Mouse (Mus musculus) gastrocnemius, postnatal 14 days (tissue): ENCODE results near the gene Rapgef4. TPM values are rescaled to one million over a fixed set of nuclear protein-coding genes. Genes with fewer than 3 reads are reported as not detected.

Experiments used
- DNase-seq: peaks from one replicate; pipeline ENCODE4 v3.0.0; 2021; ENCODE audit warnings: mixed read lengths
- intact Hi-C: fragments of 180-260 bp; cut with DNase I; formaldehyde crosslinking; loops from one replicate; pipeline ENCODE4 v1.15.1; 2025; ENCODE audit warnings: low total_unique reads
- total RNA-seq, 2 experiments: library from RNA; stranded (reverse); gene quantifications; 2 replicates each; pipeline ENCODE4 v1.2.3; 2021

Gene Rapgef4
- total RNA-seq, 2 experiments from 2014 or later, result 2.3 to 3.2 TPM

DNA sequence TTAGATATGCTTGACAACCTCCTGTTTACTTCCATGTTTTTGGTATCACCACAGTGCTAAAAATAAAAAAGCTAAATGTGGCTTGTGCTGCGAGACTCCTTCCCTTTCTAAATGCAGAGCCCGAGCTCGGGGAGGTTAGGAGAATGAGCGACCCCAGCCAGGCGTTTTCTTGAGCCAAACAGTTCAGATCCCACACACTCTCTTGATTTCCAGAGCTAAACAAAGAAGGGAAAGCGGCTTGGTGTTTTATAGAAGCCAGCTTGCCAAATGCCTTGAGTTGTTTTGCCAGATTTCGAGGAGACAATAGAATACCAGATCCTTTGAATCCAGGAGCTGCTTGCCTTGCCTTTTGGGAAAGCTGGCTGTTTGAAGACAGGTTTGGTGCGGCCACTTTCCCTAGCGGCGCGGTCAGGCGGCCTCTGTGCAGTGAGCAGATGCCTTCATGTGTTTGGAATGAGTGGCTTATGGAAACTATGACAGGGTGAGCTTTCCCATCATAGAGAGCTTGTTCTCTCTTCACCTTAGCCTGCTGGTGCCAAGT lies 254.4 kb downstream of the Rapgef4 start:
- no peak for DNase-seq
- intact Hi-C loops, result loop anchor here (10.0 kb wide), 1 partner anchor 49 kb away; the partner anchor contains the start of gene Map3k20

- intact Hi-C loops, result loop anchor here (10.0 kb wide), 1 partner anchor 46 kb away; the partner anchor contains the start of gene Map3k20
- DNase-seq, result no peak
Observed at GRCm38 (mm10) chr2:72238421-72238820, 257.4 kb downstream of the Rapgef4 start.

- intact Hi-C loops, result loop anchor here (10.0 kb wide), 1 partner anchor 46 kb away; the partner anchor contains the start of gene Map3k20
Observed at GRCm38 (mm10) chr2:72238925-72239324, 257.9 kb downstream of the Rapgef4 start.

GRCm38 (mm10) chr2:72239456-72239855 lies 258.4 kb downstream of the Rapgef4 start:
- no peak for DNase-seq
- intact Hi-C loops, result loop anchor here (10.0 kb wide), 1 partner anchor 45 kb away; the partner anchor contains the start of gene Map3k20

More at GRCm38 (mm10) chr2:72238925-72239324, 257.9 kb downstream of the Rapgef4 start:
- no peak for DNase-seq

GRCm38 (mm10) chr2:72239993-72240392 lies 259.0 kb downstream of the Rapgef4 start:
- intact Hi-C loops, result loop anchor here (10.0 kb wide), 1 partner anchor 45 kb away; the partner anchor contains the start of gene Map3k20

DNA sequence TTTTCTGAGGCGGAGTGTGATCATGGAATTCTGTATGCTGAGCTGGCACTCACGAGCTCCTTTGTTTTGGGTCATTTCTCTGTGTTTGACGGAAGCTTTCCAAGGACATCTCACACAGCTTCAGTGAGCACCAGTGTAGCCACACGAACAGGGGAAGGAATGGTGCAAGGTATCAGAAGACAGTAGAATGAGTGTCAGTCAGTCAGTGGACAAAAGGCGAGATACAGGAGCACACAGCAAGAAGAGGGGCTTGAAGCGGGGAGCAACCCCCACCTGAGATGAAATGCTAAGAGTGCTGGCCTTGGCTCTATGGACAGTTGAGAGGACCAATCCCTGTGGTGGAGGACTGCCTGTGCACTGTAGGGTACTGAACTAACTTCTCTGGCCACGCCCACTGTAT lies 259.7 kb downstream of the Rapgef4 start:
- intact Hi-C loops, result no loop called here
- no peak for DNase-seq

More at GRCm38 (mm10) chr2:72239993-72240392, 259.0 kb downstream of the Rapgef4 start:
- DNase-seq, result no peak

DNA sequence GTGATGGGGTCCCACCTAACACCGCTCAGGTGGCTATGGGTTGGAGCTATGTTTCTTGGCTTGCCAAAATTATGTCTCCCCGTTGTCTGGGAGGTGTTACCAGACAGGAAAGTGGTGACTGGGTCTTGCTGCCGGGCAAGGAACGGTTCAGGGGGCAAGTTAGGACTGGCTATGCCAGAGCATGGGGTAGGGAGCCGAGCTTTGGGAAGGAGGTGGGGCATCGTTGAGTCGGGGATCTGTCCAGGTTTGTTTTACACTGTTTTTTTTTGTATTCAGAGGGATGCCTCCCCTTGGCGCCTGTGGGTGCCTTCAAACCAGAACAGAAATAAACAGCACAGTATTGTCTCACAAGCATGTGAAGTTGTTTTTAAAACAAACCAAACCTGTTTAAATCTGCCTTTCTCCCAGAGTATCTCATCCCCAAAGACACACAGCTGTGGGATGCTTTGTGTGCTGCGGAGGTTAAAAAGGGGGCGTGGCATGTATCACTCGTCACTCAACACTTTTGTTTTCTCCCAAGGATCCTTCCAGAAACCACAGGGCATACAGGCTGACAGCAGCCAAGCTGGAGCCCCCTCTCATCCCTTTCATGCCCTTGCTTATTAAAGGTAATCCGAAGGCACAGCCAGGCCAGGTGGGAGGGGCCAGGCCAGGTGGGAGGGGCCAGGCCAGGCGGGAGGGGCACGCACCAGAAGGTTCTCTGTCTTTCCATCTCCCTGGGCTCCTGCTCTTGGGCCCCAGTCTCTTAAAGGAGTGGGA lies 260.9 kb downstream of the Rapgef4 start:
- no peak for DNase-seq
- intact Hi-C loops, result no loop called here

GRCm38 (mm10) chr2:72242910-72243675 lies 262.1 kb downstream of the Rapgef4 start:
- DNase-seq, result no peak

GRCm38 (mm10) chr2:72245631-72246030 lies 264.6 kb downstream of the Rapgef4 start:
- DNase-seq, result no peak
- intact Hi-C loops, result no loop called here

More at GRCm38 (mm10) chr2:72242910-72243675, 262.1 kb downstream of the Rapgef4 start:
- intact Hi-C loops, result no loop called here

GRCm38 (mm10) chr2:72246376-72246775 lies 265.3 kb downstream of the Rapgef4 start:
- intact Hi-C loops, result no loop called here
- DNase-seq, result no peak

- DNase-seq, result no peak
- intact Hi-C loops, result no loop called here
Observed at GRCm38 (mm10) chr2:72247819-72248218, 266.8 kb downstream of the Rapgef4 start.

DNA sequence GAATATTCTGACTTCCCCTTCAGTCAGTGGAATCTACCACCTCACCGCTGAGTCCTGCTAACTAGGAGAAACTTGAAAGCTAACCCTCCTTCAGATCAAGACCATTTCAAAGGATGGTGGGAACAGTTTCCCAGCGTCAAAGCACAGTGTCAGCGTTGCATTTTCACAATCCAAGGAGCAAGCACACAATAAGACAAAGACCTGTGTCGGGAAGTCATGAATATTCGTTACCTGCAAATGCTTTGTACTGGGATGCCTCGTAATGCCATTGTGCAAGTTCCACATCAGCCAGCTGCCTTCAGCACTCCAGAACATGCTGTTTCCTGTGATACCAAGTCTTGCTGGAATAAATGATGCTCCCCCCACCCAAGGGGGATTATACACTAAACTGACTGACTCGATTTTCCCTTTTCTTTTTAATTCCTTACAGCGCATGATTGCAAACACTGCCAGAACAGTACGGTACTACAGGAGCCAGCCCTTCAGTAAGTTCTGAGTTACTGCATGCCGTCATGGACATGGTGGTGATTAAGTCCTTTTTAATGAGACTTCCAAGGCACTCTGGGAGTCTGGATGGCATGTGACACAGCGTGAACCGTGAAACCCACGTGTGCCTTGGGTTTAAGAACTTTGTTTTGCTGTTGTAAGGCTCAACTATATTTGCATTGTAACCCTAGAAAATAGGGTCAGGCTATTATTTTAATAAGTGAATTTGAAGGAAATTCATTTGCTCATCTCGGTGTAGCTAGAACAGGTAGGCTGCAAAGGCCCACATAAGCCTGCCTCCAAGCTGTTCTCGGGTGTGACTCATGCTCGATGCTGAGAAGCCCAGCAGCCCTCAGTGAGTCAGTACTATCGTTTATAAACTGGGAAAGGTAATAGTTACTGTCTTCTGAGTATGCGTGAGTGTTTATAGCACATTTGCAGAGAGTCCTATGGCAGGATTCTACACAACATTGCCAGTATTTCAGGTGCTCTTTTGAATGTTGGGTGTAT lies 271.8 kb downstream of the Rapgef4 start:
- intact Hi-C loops, result no loop called here
- no peak for DNase-seq

DNA sequence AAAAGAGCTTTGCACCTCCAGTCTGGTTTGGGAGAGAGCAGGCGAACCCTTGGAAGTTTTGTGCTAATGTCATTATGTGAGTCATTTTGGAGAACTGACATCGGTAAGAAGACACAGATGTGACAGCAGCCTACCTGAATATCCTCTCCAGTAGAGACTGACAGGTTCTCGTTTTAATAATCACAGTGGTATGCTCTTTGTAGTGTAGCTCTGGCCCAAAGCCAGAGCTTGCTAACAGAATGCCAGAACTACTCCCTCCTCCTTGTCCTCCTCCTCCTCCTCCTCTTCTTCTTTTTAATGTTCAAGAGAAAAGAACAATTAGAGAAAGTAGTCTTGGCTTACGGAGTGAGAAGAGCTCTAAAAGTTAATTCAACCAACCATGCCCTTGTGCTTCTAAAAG lies 272.8 kb downstream of the Rapgef4 start:
- no peak for DNase-seq
- intact Hi-C loops, result no loop called here

- no peak for DNase-seq
- intact Hi-C loops, result no loop called here
Observed at GRCm38 (mm10) chr2:72254813-72255582, 274.0 kb downstream of the Rapgef4 start.

DNA sequence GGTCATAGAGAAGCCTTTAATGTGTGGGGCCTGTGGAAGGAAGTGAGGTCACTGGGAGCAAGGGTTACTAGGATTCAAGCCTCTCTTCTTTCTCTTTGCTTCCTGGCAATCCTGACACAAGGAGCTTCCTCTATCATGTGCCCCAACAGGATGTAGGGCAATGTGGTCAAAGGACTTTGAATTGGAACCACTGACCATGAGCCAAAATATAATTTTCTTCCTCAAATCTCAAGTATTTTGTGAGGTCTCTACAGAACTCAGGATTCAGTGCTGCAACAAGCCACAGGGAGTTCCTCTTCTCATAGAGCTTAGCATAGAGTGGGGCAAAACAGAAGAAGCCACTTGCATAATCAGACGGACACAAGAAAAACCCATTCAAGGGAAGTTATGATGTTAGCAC lies 279.7 kb downstream of the Rapgef4 start:
- DNase-seq, result no peak
- intact Hi-C loops, result no loop called here

- no peak for DNase-seq
- intact Hi-C loops, result no loop called here
Observed at GRCm38 (mm10) chr2:72262814-72263480, 281.9 kb downstream of the Rapgef4 start.

DNA sequence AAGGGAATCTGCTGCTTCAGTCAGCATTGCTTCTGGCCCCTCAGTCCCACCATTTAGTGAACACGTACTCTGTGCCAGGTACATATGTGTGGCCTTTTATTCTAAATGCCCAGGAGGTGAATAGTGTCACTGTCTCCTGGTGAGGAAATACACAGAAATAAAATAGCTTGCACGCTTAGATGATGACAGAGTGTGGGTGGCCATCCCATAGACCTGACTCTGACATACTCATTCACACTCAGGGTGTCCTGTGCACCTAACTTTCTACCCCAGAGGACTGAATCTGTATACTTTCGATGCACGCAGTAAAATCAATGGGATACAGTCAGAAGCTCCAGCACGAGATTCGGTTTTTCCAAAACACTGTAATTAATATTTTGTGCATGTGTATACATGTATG lies 286.4 kb downstream of the Rapgef4 start:
- intact Hi-C loops, result no loop called here

More for the DNA sequence above, 286.4 kb downstream of the Rapgef4 start:
- DNase-seq, result no peak
